Mouse (Mus musculus) G1E (cell line): ENCODE measurements around the gene Gm38392. TPM values are rescaled to one million over a fixed set of nuclear protein-coding genes. Genes with fewer than 3 reads are reported as not detected.
A peak's percentile ranks its signal among the peaks of the same experiment; 100 is the strongest.

Source experiments
- ATAC-seq: 2 replicates; pipeline ENCODE4 v1.8.0; 2016; ENCODE audit warnings: mild to moderate bottlenecking; ENCODE audit not compliant: insufficient number of reproducible peaks, poor library complexity, low FRiP score, severe bottlenecking; ENCODE audit errors: extremely low read depth
- DNase-seq: peaks from one replicate; pipeline ENCODE4 v3.0.0; 2012; ENCODE audit warnings: low spot score
- H3K27me3 ChIP-seq: 2 replicates; pipeline ENCODE4 v1.6.1; 2012; ENCODE audit warnings: mild to moderate bottlenecking, low read length, inconsistent platforms; ENCODE audit not compliant: insufficient read depth
- H3K36me3 ChIP-seq: replicated peaks from 2 replicates; pipeline ENCODE3; 2012; ENCODE audit warnings: mild to moderate bottlenecking, inconsistent platforms
- H3K4me1 ChIP-seq: 2 replicates; pipeline ENCODE4 v1.6.1; 2012; ENCODE audit warnings: low read depth, low read length, inconsistent platforms, mixed read lengths; ENCODE audit not compliant: insufficient read depth
- H3K4me3 ChIP-seq: 2 replicates; pipeline ENCODE4 v1.5.1; 2012; ENCODE audit warnings: low read depth, mild to moderate bottlenecking, inconsistent platforms, low read length, moderate library complexity, mixed read lengths
- H3K9me3 ChIP-seq: replicated peaks from 2 replicates; pipeline ENCODE4 v1.6.1; 2012; ENCODE audit warnings: inconsistent platforms
- CTCF ChIP-seq: IDR thresholded peaks from 2 replicates; pipeline ENCODE4 v1.5.1; 2012; ENCODE audit warnings: low read depth, low read length, inconsistent platforms, mixed read lengths
- GATA1 ChIP-seq: IDR thresholded peaks from 2 replicates; pipeline ENCODE4 v1.6.1; 2012; ENCODE audit warnings: borderline replicate concordance, low read length, inconsistent platforms, mixed read lengths
- GATA2 ChIP-seq: IDR thresholded peaks from 2 replicates; pipeline ENCODE4 v1.6.1; 2012; ENCODE audit warnings: low read depth, low read length, inconsistent platforms, borderline replicate concordance
- POLR2AphosphoS5 ChIP-seq: IDR thresholded peaks from 2 replicates; pipeline ENCODE4 v1.6.1; 2012; ENCODE audit warnings: low read depth, low read length, inconsistent platforms; ENCODE audit not compliant: insufficient replicate concordance
- TAL1 ChIP-seq: conservative IDR thresholded peaks from 2 replicates; pipeline ENCODE4 v1.6.1; 2012; ENCODE audit warnings: low read depth, low read length, inconsistent platforms, mixed read lengths
- polyA plus RNA-seq: library from polyadenylated mRNA; stranded (reverse); fragments of >175 nt; gene quantifications from 2 replicates; pipeline ENCODE4 v1.2.3, GENCODE M21; 2012
- total RNA-seq, 2 experiments: library from RNA; stranded (forward) in 1 of 2; stranded (reverse) in 1 of 2; fragments of 200-1000 nt in 1 of 2; fragments of >200 nt in 1 of 2; fragmentation: Nextera tagmentation in 1 of 2; gene quantifications; 2 replicates each; pipeline ENCODE4 v1.2.3; 2014 to 2017

The Gm38392 gene
- total and polyA plus RNA-seq, 3 experiments: not detected

DNA sequence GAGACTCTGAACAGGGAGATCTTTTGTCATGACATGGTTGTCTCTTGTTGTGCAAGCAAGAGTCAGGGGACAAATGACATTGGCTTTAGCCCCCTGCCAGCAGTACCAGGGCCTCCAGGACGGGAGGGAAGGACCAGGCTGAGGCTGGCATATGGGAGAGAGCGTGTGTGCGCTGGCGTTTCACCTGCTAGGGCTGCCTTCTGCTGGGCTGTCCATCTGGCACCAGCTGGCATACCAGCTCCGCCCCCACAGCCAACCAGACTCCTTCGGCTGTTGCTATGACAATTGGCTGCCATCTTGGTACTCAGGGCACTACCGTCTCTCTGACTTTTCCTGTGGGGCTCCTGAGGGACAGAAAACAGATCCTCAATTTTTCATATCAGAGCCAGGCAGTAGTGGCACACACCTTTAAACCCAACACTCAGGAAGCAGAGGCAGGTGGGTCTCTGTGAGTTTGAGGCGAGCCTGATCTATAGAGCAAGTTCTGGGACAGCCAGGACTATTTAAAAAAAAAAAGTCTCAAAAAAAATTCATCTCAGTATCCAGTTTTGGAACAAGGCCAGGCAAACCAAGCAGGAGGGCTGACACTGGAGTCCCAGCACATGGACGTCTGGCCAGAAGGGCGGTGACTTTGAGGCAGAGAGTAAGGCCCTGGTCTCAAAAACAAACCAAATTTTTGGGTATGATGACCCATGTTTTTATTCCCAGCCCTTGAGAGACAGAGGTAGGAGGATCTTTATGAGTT, 60.7 kb downstream of the Gm38392 start:
- H3K4me3 ChIP-seq: no peak overlapping the region
- no peaks in the 10 kb centered on the region for H3K9me3 ChIP-seq
- H3K36me3 ChIP-seq: no peaks in the 10 kb centered on the region
- ATAC-seq: no peak
- DNase-seq: no peak
- TF ChIP-seq POLR2AphosphoS5: no peak
- TF ChIP-seq GATA2: no peak
- TF ChIP-seq CTCF: no peak
- no peak for TF ChIP-seq TAL1
- TF ChIP-seq GATA1: no peak
- peaks cover 49% of the 10 kb centered on the region for H3K27me3 ChIP-seq
- no peaks in the 10 kb centered on the region for H3K4me1 ChIP-seq

DNA sequence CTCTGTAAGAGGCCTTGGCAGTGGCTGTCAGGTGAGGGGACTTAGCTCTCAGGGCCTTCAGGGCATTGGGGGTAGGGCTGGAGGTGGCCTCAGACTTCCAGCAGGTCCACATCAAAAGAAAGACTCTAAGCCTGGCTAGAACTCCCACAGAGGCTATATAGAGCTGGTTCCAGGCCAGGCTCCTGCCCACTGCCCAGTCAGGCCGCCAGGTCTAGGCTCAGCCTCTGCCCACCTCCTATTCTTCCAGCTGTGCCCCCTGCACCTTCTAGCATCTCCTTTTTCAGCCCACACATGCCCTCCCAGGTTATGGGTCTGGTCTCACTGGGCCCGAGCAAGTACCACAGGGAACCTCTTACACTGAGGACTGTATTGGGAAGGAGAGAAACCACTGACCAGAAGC, 62.1 kb downstream of the Gm38392 start:
- no peak overlapping the region for H3K4me3 ChIP-seq
- H3K36me3 ChIP-seq: no peaks in the 10 kb centered on the region
- DNase-seq: no peak
- ATAC-seq: no peak
- H3K9me3 ChIP-seq: no peaks in the 10 kb centered on the region
- TF ChIP-seq GATA1 (no peak), GATA2 (no peak), TAL1 (no peak), POLR2AphosphoS5 (no peak), CTCF (no peak)
- peaks cover 41% of the 10 kb centered on the region for H3K27me3 ChIP-seq
- H3K4me1 ChIP-seq: no peaks in the 10 kb centered on the region

DNA sequence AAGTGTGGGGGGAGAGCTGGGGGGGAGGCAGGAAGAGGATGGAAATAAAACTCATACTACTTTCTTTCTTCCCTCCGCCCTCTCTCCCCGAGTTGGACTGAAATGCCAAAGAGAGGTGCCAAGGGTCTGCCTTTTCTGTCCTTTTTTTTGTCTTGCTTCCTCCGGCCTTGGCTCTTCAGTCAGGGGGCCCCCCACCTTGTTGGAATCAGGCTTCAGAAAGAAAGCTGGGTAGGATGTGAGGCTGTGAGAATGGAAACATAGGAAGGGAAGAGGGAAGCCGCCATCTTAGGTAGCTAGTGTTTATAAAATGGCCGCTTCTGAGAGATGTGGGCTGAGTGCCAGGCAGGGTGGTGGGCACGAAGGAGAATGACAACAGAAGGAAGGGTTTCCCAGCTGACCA, 64.6 kb downstream of the Gm38392 start:
- H3K9me3 ChIP-seq: no peaks in the 10 kb centered on the region
- no peaks in the 10 kb centered on the region for H3K4me1 ChIP-seq
- peaks cover 35% of the 10 kb centered on the region for H3K27me3 ChIP-seq
- no peaks in the 10 kb centered on the region for H3K36me3 ChIP-seq
- ATAC-seq (no peak), DNase-seq (no peak)
- no peak overlapping the region for H3K4me3 ChIP-seq
- no peak for TF ChIP-seq POLR2AphosphoS5
- no peak for TF ChIP-seq GATA2
- no peak for TF ChIP-seq GATA1
- TF ChIP-seq CTCF: no peak
- TF ChIP-seq TAL1: no peak

DNA sequence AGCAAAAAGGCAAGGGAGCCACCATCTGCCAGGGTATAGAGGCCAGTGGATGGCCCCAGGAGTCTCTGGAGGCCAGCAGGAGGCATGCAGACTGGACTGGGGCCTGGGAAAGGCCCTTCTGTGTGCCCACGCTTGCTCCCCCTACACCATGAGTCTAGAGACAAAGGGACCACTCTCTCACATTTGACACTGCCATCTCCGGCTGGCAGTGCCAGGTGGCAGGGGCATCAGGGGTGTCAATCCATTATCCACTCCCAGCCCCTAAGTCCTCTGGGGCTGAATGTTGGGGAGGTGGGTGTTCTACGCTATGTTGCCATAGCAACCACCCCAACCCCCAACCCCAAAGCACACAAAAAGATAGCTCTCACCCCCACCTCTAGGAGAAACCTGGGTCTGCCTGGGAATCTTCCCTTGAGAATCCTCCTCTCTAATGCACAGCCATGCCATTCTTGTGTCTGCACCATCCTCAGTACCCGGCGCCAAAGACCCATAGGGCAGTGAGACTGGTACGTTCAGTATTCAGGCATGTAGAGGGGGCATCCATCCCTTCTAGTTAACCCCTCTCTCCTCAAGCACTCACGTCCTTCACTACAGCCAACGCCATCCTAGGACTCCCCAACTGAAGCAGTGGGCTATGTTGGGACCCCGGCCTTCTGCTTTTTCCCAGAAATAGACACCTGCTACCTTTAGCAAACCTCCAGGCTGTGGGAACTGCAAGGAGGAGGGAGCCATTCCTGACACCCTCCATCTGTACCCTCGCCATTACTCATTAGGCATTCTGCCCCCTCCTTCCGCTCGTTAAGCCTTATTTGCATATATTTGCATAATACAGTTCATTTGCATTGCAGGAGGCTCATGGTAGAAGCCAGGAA, 65.3 kb downstream of the Gm38392 start:
- ATAC-seq: no peak
- H3K36me3 ChIP-seq: no peaks in the 10 kb centered on the region
- H3K4me3 ChIP-seq: no peak overlapping the region
- no peaks in the 10 kb centered on the region for H3K9me3 ChIP-seq
- H3K27me3 ChIP-seq: peaks cover 32% of the 10 kb centered on the region
- DNase-seq: no peak
- no peaks in the 10 kb centered on the region for H3K4me1 ChIP-seq
- TF ChIP-seq TAL1: no peak

DNA sequence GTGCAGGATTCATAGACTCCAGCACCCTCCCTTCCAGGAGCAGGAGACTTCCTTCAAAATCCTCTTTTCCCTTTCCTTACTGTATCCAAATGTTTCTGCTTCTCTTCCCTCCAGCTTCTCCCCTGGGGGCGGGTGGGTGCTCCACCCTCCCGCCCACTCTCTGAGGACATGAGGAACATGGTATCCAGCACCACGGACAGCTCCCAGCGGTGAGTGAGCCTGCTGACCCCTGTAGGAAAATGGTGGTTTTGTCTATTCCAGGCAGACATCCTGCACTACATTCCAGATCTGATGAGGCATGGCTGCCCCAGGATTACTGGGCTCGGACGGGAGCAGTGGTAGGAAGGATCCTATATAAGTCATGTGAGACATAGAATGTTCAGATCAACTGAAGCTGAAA, 66.2 kb downstream of the Gm38392 start:
- DNase-seq (peak; percentile 49), ATAC-seq (no peak; the same call in 1 of the 2 replicates)
- Histone ChIP-seq H3K9me3 (no peaks in the 10 kb centered on the region), H3K4me1 (peaks cover 1% of the 10 kb centered on the region; the same call in 1 of the 2 replicates), H3K4me3 (no peak overlapping the region), H3K27me3 (peaks cover 37% of the 10 kb centered on the region), H3K36me3 (no peaks in the 10 kb centered on the region)
- TF ChIP-seq POLR2AphosphoS5 (no peak), GATA2 (no peak), TAL1 (no peak), CTCF (no peak), GATA1 (no peak)

DNA sequence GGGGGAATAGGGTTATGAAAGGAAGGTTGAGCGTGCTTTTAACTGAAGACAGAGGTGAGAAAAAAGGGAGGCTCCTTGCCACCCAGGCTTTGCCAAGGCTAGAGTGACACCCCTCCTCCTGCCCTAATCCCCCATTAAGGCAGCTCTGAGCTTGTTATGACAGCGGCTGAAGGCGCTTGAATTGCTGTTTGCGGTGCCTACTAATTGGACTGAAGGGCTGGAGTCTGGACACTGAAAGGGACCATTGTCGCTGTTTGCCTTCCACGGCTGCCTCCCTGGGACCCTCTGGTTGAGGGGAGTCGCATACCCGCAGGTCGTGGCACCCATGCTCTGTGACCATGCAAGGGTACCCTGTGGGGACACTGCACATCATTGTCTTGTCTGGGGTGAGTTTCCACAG, 67.1 kb downstream of the Gm38392 start:
- TF ChIP-seq TAL1: no peak
- no peak for TF ChIP-seq GATA1
- no peak for TF ChIP-seq CTCF
- no peak for TF ChIP-seq POLR2AphosphoS5
- no peak for TF ChIP-seq GATA2
- ATAC-seq (no peak), DNase-seq (no peak)
- H3K9me3 ChIP-seq: no peaks in the 10 kb centered on the region
- H3K4me1 ChIP-seq: peaks cover 10% of the 10 kb centered on the region
- H3K36me3 ChIP-seq: no peaks in the 10 kb centered on the region
- no peak overlapping the region for H3K4me3 ChIP-seq
- peaks cover 38% of the 10 kb centered on the region for H3K27me3 ChIP-seq

DNA sequence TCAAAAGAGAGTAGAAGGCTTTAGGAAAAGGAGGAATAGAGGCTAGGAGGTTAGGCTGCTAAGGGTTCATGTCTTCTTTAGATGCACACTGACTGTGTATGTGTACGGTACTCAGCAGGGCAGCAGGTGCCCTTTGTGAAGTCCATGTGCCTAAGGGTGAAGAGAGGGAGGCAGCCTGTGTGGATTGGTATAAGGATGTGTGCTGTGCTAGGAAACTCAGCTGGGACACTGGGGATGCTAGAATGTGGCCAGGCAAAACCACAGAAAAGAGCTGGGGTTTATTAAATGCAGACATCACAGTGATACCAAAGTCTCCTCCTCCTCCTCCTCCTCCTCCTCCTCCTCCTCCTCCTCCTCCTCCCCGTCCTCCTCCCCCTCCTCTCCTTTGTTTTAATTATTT, 69.3 kb downstream of the Gm38392 start:
- peaks cover 43% of the 10 kb centered on the region for H3K27me3 ChIP-seq
- no peaks in the 10 kb centered on the region; the same call in 1 of the 2 replicates for H3K9me3 ChIP-seq
- TF ChIP-seq GATA2: no peak
- no peak for TF ChIP-seq GATA1
- no peak for TF ChIP-seq CTCF
- no peak for ATAC-seq
- DNase-seq: no peak
- H3K4me3 ChIP-seq: no peak overlapping the region
- H3K4me1 ChIP-seq: peaks cover 16% of the 10 kb centered on the region
- no peaks in the 10 kb centered on the region for H3K36me3 ChIP-seq
